Mouse (Mus musculus): ENCODE data around the gene Foxo1. TPM values are rescaled to one million over a fixed set of nuclear protein-coding genes. Genes with fewer than 3 reads are reported as not detected.
A peak's percentile ranks its signal among the peaks of the same experiment; 100 is the strongest.

Gene Foxo1
- polyA plus RNA-seq, 1 experiment from 2014 or later = 4.6 TPM

DNA sequence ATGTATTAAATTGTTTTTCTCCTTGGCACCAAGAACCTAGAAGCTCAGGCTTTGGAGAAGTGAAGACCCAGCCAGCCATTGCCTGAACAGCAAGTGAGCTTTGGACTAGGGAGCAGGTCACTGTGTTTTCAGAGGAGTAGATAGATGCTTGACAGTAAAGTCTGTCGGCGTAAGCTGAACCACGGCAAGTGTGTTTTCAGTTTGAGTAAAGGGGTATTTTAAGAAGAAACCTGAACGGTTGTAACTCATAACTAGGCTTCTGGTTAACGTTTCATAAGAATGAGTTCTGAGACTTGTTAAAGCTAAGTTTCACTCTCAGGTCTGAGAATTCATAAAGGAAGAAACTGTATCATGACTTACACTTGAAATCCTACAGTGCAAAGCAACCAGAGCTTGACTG lies 3.2 kb downstream of the Foxo1 start:
- TF ChIP-seq CTCF (IDR thresholded peaks at IDR 0.05; ENCODE audit: low read depth) = no peak
- no peaks in the 10 kb centered on the region for H3K36me3 ChIP-seq (ENCODE audit: control insufficient read depth, insufficient read depth)
- peak overlapping the region; percentile 97 for H3K4me2 ChIP-seq (replicated peaks; ENCODE audit: low read depth)
- H3K4me1 ChIP-seq (replicated peaks; ENCODE audit: control insufficient read depth, insufficient read depth, low read length) = no peaks in the 10 kb centered on the region
- no peak for ATAC-seq
- H3K27me3 ChIP-seq (replicated peaks; ENCODE audit: control insufficient read depth, insufficient read depth, low read length) = no peaks in the 10 kb centered on the region
- WGBS = 50% methylated on average over 5 of the region's 5 CpGs
- no peak overlapping the region for H3K27ac ChIP-seq (ENCODE audit: low read depth, low read length)
- H3K9me3 ChIP-seq (ENCODE audit: control insufficient read depth) = no peaks in the 10 kb centered on the region
- no peak overlapping the region; the same call in 1 of the 2 replicates for H3K4me3 ChIP-seq (ENCODE audit: low read depth, low read length)
- H3K9ac ChIP-seq (ENCODE audit: low read depth, low read length) = no peak overlapping the region

DNA sequence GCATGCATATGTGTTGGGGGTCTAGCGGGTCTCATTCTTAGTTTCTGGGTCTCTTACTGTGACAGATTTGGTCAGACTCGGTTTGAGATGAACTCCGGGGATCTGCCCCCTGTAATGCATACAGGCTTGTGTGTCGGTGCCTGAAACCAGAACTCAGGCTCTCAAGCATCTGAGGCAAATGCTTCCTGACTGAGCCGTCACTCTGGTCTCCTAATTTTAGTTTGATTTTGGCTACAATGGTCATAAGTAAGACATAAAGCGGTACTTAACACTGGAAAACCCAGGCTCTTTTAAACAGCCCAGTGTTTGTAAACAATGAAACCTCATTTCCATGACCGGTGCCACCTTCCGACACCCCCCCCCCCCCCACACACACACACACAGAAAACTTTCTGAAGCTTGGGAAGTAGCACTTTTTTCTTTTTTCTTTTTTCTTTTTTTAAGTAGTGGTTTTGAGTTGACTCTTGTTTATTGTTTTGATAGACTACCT lies 4.3 kb downstream of the Foxo1 start:
- 73% methylated on average over 8 of the region's 8 CpGs for whole genome bisulfite sequencing
- ATAC-seq = no peak
- Histone ChIP-seq H3K27me3 (replicated peaks; ENCODE audit: control insufficient read depth, insufficient read depth, low read length) (no peaks in the 10 kb centered on the region), H3K27ac (ENCODE audit: low read depth, low read length) (no peak overlapping the region), H3K4me1 (replicated peaks; ENCODE audit: control insufficient read depth, insufficient read depth, low read length) (no peaks in the 10 kb centered on the region), H3K9me3 (ENCODE audit: control insufficient read depth) (no peaks in the 10 kb centered on the region), H3K36me3 (ENCODE audit: control insufficient read depth, insufficient read depth) (no peaks in the 10 kb centered on the region), H3K9ac (ENCODE audit: low read depth, low read length) (no peak overlapping the region), H3K4me3 (ENCODE audit: low read depth, low read length) (no peak overlapping the region), H3K4me2 (replicated peaks; ENCODE audit: low read depth) (no peak overlapping the region)
- TF ChIP-seq CTCF (IDR thresholded peaks at IDR 0.05; ENCODE audit: low read depth) = no peak

- Histone ChIP-seq H3K27me3 (replicated peaks; ENCODE audit: control insufficient read depth, insufficient read depth, low read length) (no peaks in the 10 kb centered on the region), H3K4me1 (replicated peaks; ENCODE audit: control insufficient read depth, insufficient read depth, low read length) (no peaks in the 10 kb centered on the region), H3K9me3 (ENCODE audit: control insufficient read depth) (no peaks in the 10 kb centered on the region), H3K27ac (ENCODE audit: low read depth, low read length) (no peak overlapping the region), H3K4me3 (ENCODE audit: low read depth, low read length) (no peak overlapping the region), H3K36me3 (ENCODE audit: control insufficient read depth, insufficient read depth) (peaks cover 3% of the 10 kb centered on the region; the same call in 1 of the 2 replicates), H3K9ac (ENCODE audit: low read depth, low read length) (no peak overlapping the region), H3K4me2 (replicated peaks; ENCODE audit: low read depth) (no peak overlapping the region)
- no peak for TF ChIP-seq CTCF (IDR thresholded peaks at IDR 0.05; ENCODE audit: low read depth)
- no peak for ATAC-seq
These were observed 6.3 kb downstream of the Foxo1 start for GRCm38 (mm10) chr3:52274475-52274874.

GRCm38 (mm10) chr3:52275037-52275555 lies 7.0 kb downstream of the Foxo1 start:
- Histone ChIP-seq H3K9ac (ENCODE audit: low read depth, low read length) (no peak overlapping the region), H3K27me3 (replicated peaks; ENCODE audit: control insufficient read depth, insufficient read depth, low read length) (no peaks in the 10 kb centered on the region), H3K9me3 (ENCODE audit: control insufficient read depth) (no peaks in the 10 kb centered on the region), H3K36me3 (ENCODE audit: control insufficient read depth, insufficient read depth) (peaks cover 3% of the 10 kb centered on the region; the same call in 1 of the 2 replicates), H3K27ac (ENCODE audit: low read depth, low read length) (no peak overlapping the region), H3K4me1 (replicated peaks; ENCODE audit: control insufficient read depth, insufficient read depth, low read length) (no peaks in the 10 kb centered on the region), H3K4me2 (replicated peaks; ENCODE audit: low read depth) (no peak overlapping the region), H3K4me3 (ENCODE audit: low read depth, low read length) (no peak overlapping the region)
- no peak for TF ChIP-seq CTCF (IDR thresholded peaks at IDR 0.05; ENCODE audit: low read depth)
- ATAC-seq = no peak
- 81% methylated on average over 9 of the region's 9 CpGs for WGBS

- no peak for TF ChIP-seq CTCF (IDR thresholded peaks at IDR 0.05; ENCODE audit: low read depth)
- WGBS = 86% methylated on average over 1 of the region's 1 CpGs
- Histone ChIP-seq H3K27ac (ENCODE audit: low read depth, low read length) (no peak overlapping the region), H3K9me3 (ENCODE audit: control insufficient read depth) (no peaks in the 10 kb centered on the region), H3K9ac (ENCODE audit: low read depth, low read length) (no peak overlapping the region), H3K4me3 (ENCODE audit: low read depth, low read length) (no peak overlapping the region), H3K4me2 (replicated peaks; ENCODE audit: low read depth) (no peak overlapping the region), H3K36me3 (ENCODE audit: control insufficient read depth, insufficient read depth) (peaks cover 3% of the 10 kb centered on the region), H3K4me1 (replicated peaks; ENCODE audit: control insufficient read depth, insufficient read depth, low read length) (peaks cover 10% of the 10 kb centered on the region), H3K27me3 (replicated peaks; ENCODE audit: control insufficient read depth, insufficient read depth, low read length) (no peaks in the 10 kb centered on the region)
- no peak for ATAC-seq
These were observed 12.5 kb downstream of the Foxo1 start for GRCm38 (mm10) chr3:52280681-52281080.

GRCm38 (mm10) chr3:52281882-52282281 lies 13.7 kb downstream of the Foxo1 start:
- H3K9ac ChIP-seq (ENCODE audit: low read depth, low read length) = no peak overlapping the region
- WGBS = 53% methylated on average over 3 of the region's 3 CpGs

More at GRCm38 (mm10) chr3:52281882-52282281, 13.7 kb downstream of the Foxo1 start:
- no peak for TF ChIP-seq CTCF (IDR thresholded peaks at IDR 0.05; ENCODE audit: low read depth)
- no peaks in the 10 kb centered on the region for H3K9me3 ChIP-seq (ENCODE audit: control insufficient read depth)
- H3K4me3 ChIP-seq (ENCODE audit: low read depth, low read length) = no peak overlapping the region
- H3K27ac ChIP-seq (ENCODE audit: low read depth, low read length) = peak overlapping the region; percentile 41; the same call in 1 of the 2 replicates
- H3K4me2 ChIP-seq (replicated peaks; ENCODE audit: low read depth) = peak overlapping the region; percentile 45
- ATAC-seq = 0 out of 2 replicates have a peak, but pooled peaks have one; percentile 17
- peaks cover 10% of the 10 kb centered on the region for H3K4me1 ChIP-seq (replicated peaks; ENCODE audit: control insufficient read depth, insufficient read depth, low read length)
- H3K36me3 ChIP-seq (ENCODE audit: control insufficient read depth, insufficient read depth) = peaks cover 3% of the 10 kb centered on the region
- no peaks in the 10 kb centered on the region for H3K27me3 ChIP-seq (replicated peaks; ENCODE audit: control insufficient read depth, insufficient read depth, low read length)

Measured in intestine, postnatal 0 days (tissue).